Mouse (Mus musculus): ENCODE results near the gene Pfkfb2.
A peak's percentile ranks its signal among the peaks of the same experiment; 100 is the strongest.

Pfkfb2 gene

DNA sequence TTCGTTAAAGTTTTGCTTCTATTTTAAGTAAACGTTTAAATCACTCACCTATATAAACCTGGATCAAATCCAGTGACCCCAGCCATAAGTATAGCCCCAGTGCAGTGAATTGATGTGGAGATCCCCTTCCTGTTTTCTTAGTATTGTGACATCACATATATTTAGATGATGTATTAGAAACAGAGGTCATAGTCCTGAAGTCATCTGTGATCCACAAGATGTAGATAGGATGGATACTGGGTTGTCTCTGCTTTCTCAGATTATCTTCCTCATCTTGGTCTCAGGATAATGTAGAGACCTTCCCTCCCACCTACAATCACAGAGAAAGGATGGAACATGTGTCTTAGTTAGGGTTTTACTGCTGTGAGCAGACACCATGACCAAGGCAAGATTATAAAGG is at the start of gene Pfkfb2:
Gene Pfkfb2, minus strand, starts transcription at position 101 of the 400 bp plus-strand sequence.
- no peak for DNase-seq (ENCODE audit: low read depth, low spot score)
- H3K27me3 ChIP-seq (ENCODE audit: control insufficient read depth, insufficient read depth, low read length, poor library complexity, severe bottlenecking), result no peaks in the 10 kb centered on the region
- no peaks in the 10 kb centered on the region for H3K36me3 ChIP-seq (ENCODE audit: control insufficient read depth, insufficient read depth, low read length, poor library complexity, severe bottlenecking)

DNA sequence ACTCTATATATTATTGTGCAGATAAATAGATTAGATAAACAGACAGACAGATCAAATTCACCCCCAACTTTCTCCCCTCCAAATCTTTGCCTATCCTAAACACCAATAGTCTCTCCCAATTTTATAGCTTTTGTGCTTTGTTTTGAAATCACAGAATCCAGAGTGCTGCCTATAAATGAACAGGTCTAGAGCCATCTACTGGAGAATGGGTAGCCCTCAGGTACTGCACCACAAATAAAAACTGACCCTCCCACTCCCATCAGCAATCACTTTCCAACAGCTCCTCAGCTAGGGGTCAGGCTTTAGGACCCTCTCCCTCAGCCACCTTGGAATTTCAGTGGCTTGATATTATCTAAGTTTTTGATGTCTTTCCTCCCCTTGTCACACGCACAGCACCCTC is 47.6 kb upstream of the Pfkfb2 start:
- Histone ChIP-seq H3K36me3 (ENCODE audit: control insufficient read depth, insufficient read depth, low read length, poor library complexity, severe bottlenecking) (no peaks in the 10 kb centered on the region), H3K27me3 (ENCODE audit: control insufficient read depth, insufficient read depth, low read length, poor library complexity, severe bottlenecking) (no peaks in the 10 kb centered on the region)
- DNase-seq (ENCODE audit: low read depth, low spot score), result peak; percentile 16

DNA sequence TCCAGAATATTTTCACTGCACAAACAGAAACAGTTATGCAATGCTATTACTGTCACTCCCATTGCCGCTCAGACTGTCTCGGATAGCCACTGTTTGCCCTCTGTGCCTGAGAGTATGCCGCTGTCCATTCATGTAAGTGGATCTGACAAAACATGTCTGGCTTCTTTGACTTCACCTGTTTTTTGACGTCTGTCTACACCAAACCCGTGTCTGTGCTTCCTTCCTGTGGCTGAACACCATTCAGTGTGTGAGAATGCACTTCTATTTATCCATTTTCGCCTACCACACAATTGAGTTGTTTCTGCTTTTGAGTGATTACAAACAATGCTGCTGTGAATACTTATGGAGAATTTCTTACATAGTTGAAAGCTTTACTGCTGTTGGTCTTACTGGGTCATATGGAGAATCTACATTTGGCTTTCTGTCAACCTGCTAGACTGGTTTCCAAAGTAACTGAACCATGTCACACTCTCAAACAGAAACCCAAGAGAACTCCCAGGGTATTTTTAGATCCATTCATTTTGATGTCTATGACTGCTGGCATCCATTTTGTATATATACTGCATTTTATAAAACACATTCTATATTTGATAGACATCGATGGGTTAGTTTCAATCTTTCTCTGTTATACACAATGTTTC is 46.8 kb upstream of the Pfkfb2 start:
- no peaks in the 10 kb centered on the region for H3K36me3 ChIP-seq (ENCODE audit: control insufficient read depth, insufficient read depth, low read length, poor library complexity, severe bottlenecking)
- no peaks in the 10 kb centered on the region for H3K27me3 ChIP-seq (ENCODE audit: control insufficient read depth, insufficient read depth, low read length, poor library complexity, severe bottlenecking)
- peak; percentile 44 for DNase-seq (ENCODE audit: low read depth, low spot score)

DNA sequence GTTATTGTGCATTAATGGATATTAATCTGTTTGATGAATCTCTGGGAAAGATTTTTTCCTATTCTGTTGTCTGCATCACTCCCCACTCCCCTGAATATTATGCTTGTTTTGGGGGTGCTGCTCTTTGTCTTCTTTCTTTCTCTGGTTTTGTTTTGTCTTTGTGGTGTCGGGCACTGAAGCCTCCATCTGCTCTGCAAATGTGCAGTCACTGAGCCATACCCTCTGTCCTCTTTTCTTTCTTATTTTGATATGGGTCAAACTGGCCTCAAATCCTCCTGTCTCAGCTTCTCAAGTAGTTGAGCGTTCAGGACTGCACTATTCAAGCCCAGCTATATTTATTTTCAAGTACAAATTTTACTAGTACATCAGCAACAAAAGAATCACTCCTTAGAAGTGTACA is 46.2 kb upstream of the Pfkfb2 start:
- DNase-seq (ENCODE audit: low read depth, low spot score), result no peak
- Histone ChIP-seq H3K36me3 (ENCODE audit: control insufficient read depth, insufficient read depth, low read length, poor library complexity, severe bottlenecking) (no peaks in the 10 kb centered on the region), H3K27me3 (ENCODE audit: control insufficient read depth, insufficient read depth, low read length, poor library complexity, severe bottlenecking) (no peaks in the 10 kb centered on the region)

DNA sequence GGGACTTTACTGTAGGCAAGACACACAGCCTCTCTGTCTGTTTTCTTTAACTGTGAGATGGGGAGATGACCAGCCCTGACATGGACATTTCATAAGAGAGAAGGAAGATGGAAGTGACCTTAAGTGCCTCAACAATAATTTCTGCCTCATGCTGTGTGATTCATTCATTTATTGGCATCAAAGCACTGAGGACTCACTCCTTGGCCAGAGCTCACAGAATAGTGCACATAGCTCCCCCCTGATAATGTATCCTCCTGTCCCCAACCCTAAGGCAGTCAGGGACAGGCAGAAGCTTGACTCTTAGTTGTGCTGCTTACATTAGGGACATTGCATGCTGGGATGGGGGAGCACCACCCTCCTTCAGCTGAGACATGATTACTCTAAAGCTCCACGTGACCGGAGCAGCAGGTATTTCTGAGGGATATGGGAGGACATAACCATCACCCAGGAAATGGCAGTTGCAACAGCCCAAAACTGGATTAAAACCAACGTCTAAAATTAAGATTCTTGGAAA is 42.0 kb upstream of the Pfkfb2 start:
- no peaks in the 10 kb centered on the region for H3K36me3 ChIP-seq (ENCODE audit: control insufficient read depth, insufficient read depth, low read length, poor library complexity, severe bottlenecking)
- H3K27me3 ChIP-seq (ENCODE audit: control insufficient read depth, insufficient read depth, low read length, poor library complexity, severe bottlenecking), result no peaks in the 10 kb centered on the region
- no peak for DNase-seq (ENCODE audit: low read depth, low spot score)

DNA sequence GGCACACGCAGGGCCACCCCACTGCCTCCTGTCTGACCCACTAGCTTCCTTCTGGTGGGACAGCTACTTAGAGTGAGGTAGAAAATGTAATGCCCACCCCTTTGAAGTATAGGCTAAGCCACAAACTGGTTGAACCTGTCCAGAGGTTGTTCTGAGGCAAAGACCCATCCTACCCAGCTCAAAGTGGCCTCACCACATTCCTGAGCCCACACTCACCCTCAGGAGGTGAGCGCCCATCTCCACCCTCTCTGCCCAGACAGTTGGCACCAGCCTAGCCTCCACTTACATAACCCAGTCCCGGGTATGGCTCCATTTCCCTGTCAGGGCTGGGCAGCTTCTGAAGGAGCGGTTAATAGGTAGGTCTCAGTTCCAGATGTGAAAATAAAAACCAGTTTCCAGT is 41.4 kb upstream of the Pfkfb2 start:
- DNase-seq (ENCODE audit: low read depth, low spot score), result no peak
- no peaks in the 10 kb centered on the region for H3K36me3 ChIP-seq (ENCODE audit: control insufficient read depth, insufficient read depth, low read length, poor library complexity, severe bottlenecking)
- no peaks in the 10 kb centered on the region for H3K27me3 ChIP-seq (ENCODE audit: control insufficient read depth, insufficient read depth, low read length, poor library complexity, severe bottlenecking)

DNA sequence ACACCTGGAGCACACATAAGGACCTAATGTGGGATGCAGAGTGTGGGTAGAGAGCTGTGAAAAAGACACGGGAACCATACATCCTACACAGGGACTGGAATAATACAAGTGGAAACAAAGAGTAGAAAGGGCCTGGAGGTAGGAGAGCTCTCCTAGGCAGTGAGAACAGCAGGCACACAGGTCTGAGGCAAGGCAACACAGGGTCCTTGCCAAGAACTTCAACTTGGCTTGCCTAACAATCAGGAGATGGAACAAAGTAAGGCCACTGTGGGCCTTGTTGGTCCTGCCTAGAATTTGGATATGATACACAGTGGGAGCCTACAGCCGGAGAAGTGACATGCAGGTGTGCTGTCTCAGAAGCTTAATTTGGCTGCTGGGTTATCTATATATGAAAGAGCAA is 40.9 kb upstream of the Pfkfb2 start:
- Histone ChIP-seq H3K27me3 (ENCODE audit: control insufficient read depth, insufficient read depth, low read length, poor library complexity, severe bottlenecking) (no peaks in the 10 kb centered on the region), H3K36me3 (ENCODE audit: control insufficient read depth, insufficient read depth, low read length, poor library complexity, severe bottlenecking) (no peaks in the 10 kb centered on the region)
- no peak for DNase-seq (ENCODE audit: low read depth, low spot score)

DNA sequence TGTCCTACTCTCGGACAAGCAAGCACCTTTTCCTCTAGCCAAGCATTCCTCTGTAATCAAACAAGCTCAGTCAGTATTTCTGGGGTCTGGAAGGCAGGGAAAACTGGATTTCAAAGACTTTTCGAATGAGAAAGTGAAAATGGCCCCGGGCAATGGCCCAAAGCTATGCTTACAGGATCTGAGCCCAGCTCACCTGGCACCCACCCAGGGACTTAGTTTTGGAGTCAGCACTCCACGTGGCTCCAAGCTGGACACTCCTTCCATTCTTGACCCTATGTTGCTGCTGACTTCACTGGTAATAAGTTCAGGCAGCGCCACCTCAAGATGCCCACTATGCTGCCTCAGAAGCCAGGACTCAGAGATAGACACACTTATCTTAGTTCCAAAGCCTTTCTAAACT is 38.0 kb upstream of the Pfkfb2 start:
- no peak for DNase-seq (ENCODE audit: low read depth, low spot score)
- Histone ChIP-seq H3K27me3 (ENCODE audit: control insufficient read depth, insufficient read depth, low read length, poor library complexity, severe bottlenecking) (no peaks in the 10 kb centered on the region), H3K36me3 (ENCODE audit: control insufficient read depth, insufficient read depth, low read length, poor library complexity, severe bottlenecking) (no peaks in the 10 kb centered on the region)

DNA sequence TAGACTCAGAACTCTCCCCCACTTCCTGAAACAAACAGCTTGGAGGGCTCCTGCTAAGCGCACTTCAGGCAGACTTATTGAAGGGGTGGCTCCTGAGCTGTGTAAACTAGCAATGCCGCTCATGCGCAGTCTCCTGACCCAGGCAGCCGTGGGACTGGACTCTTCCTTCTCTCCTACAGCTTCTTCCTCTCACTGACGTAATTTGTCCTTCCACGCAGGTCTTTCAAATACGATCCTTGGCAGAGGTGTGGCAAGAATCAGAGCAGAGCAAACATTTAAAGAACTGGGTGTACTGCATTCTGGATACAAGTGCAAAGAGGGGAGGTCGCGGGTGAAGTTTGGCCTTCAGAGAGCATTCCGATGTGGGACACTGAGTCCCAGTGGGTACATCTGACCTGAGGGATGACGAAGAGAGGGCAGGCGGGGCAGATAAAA is 35.0 kb upstream of the Pfkfb2 start:
- no peak for DNase-seq (ENCODE audit: low read depth, low spot score)
- no peaks in the 10 kb centered on the region for H3K27me3 ChIP-seq (ENCODE audit: control insufficient read depth, insufficient read depth, low read length, poor library complexity, severe bottlenecking)
- no peaks in the 10 kb centered on the region for H3K36me3 ChIP-seq (ENCODE audit: control insufficient read depth, insufficient read depth, low read length, poor library complexity, severe bottlenecking)

DNA sequence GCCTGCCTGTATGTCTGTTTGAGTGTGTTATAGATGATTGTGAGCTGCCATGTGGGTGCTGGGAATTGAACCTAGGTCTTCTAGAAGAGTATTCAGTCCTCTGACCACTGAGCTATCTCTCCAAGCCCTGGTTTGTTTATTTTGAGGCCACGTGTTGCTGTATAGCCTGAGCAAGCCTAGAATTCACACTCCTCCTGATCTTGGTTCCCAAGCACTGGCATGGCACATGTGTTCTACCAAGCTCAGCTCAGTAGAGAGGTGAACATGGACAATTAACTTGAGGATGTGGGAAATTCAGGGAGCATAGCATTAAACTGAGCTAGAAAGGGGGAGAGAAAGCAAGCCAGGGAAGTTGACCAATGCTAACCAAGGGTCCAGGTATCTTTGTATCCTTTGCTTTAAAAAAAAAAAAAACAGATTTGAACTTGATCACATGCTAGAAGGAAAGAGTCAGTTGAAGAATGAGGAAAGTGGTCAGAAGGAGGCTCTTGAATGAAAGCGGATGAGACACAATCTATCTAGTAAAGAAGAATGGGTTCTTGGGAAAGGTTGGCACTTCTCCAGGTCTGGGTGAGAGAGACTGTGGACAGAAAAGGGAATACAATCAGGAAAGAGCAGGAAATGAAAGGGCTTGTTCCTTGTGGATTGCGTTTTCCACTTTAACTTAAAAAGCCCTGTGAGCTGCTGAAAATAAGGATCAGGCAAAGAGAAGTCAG is 33.1 kb upstream of the Pfkfb2 start:
- DNase-seq (ENCODE audit: low read depth, low spot score), result no peak

DNA sequence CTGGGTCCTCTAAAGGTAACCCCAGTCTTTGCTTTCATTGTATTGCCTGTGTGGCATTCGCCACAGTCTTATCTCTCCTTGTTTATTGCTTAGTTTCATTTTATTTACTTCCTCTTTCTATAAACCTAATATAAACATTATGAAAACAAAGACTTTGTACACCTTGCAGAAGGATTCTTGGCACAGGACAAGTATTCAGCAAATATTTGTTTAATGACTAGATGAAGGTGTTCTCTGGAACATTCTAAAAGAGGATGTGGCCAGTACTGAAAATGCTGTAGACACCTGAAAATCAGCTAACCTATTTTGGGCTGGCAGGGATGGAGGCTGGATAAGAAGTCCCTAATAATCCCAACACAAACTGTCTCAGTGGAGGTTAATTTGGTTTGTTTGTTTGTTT is 32.5 kb upstream of the Pfkfb2 start:
- H3K36me3 ChIP-seq (ENCODE audit: control insufficient read depth, insufficient read depth, low read length, poor library complexity, severe bottlenecking), result no peaks in the 10 kb centered on the region
- H3K27me3 ChIP-seq (ENCODE audit: control insufficient read depth, insufficient read depth, low read length, poor library complexity, severe bottlenecking), result no peaks in the 10 kb centered on the region
- DNase-seq (ENCODE audit: low read depth, low spot score), result no peak

More for the DNA sequence above, 33.1 kb upstream of the Pfkfb2 start:
- Histone ChIP-seq H3K36me3 (ENCODE audit: control insufficient read depth, insufficient read depth, low read length, poor library complexity, severe bottlenecking) (no peaks in the 10 kb centered on the region), H3K27me3 (ENCODE audit: control insufficient read depth, insufficient read depth, low read length, poor library complexity, severe bottlenecking) (no peaks in the 10 kb centered on the region)

DNA sequence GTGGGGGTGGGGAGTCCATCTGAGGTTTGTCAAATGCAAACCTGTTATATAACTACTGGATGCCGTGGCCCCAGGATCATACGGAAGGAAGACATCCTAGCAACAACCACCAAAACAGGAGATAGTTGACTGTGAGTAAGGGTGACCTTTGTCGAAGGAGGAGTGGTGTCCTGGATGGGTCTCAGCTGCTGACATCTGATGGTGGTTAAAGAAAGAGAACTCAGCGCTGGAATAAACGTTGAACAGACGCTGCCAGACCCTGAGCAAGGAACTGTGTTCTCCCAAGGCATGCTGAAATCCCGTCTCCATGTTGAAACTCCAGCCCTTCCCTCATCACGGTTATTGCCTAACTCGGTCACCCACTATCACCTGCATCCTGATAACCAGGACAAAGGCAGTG is 30.6 kb upstream of the Pfkfb2 start:
- no peaks in the 10 kb centered on the region for H3K27me3 ChIP-seq (ENCODE audit: control insufficient read depth, insufficient read depth, low read length, poor library complexity, severe bottlenecking)
- DNase-seq (ENCODE audit: low read depth, low spot score), result no peak
- H3K36me3 ChIP-seq (ENCODE audit: control insufficient read depth, insufficient read depth, low read length, poor library complexity, severe bottlenecking), result no peaks in the 10 kb centered on the region

DNA sequence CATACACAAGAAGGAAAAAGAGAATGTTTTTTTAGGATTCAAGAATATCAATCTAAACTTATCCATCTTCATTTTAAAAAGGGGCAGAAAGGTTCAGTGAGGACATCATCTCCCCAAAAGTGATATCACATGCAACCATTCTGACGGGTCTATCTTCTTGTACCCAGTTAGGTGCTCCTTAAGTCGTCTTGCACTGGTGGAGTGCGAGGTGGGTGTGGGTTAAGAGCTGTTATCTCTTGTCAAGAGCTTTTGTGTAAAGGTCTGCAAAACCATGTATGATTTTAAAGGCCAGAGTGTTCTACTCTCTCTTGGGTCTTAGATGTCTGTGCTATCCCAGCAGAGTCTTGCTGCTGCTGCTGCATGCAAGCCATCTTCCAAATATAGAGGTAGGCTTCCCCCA is 17.8 kb upstream of the Pfkfb2 start:
- Histone ChIP-seq H3K27me3 (ENCODE audit: control insufficient read depth, insufficient read depth, low read length, poor library complexity, severe bottlenecking) (no peaks in the 10 kb centered on the region), H3K36me3 (ENCODE audit: control insufficient read depth, insufficient read depth, low read length, poor library complexity, severe bottlenecking) (no peaks in the 10 kb centered on the region)
- no peak for DNase-seq (ENCODE audit: low read depth, low spot score)

DNA sequence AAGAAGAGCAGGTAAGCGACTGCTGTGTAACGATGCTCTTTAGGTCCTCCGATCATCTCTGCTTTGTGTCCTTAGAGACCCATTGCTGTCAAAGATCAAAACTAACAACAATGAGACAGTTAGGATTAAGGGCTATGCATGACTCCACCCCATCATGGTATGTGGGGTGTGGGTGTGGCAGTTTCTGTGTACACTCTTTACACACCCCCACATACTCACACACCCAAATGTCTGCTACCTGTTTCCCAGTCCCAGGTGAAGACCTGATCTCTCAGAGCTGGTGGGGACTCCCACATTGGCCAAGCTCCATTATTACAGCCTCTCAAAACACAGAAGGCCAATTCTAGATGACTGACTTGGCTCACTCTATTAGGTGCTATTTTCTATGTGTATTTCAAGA is 16.5 kb upstream of the Pfkfb2 start:
- DNase-seq (ENCODE audit: low read depth, low spot score), result no peak

DNA sequence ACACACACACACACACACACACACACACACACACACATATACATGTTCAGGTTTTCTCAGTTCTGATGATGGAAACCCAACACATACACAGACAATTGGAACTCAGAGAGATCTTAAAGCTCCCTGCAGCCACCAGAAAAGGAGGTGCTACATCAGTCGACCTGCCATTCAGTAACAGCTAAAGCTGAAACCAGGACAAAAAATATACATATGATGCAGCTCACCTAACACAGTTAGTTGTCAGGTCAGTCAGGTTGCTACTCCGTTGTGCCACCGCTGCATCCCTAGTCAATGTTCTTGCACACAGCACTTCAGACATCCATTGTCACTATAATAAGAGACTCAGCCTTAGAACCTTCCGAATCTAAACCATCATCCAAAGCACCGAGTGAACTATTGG is 15.9 kb upstream of the Pfkfb2 start:
- no peaks in the 10 kb centered on the region for H3K36me3 ChIP-seq (ENCODE audit: control insufficient read depth, insufficient read depth, low read length, poor library complexity, severe bottlenecking)
- DNase-seq (ENCODE audit: low read depth, low spot score), result no peak
- H3K27me3 ChIP-seq (ENCODE audit: control insufficient read depth, insufficient read depth, low read length, poor library complexity, severe bottlenecking), result no peaks in the 10 kb centered on the region

More for the DNA sequence above, 16.5 kb upstream of the Pfkfb2 start:
- Histone ChIP-seq H3K27me3 (ENCODE audit: control insufficient read depth, insufficient read depth, low read length, poor library complexity, severe bottlenecking) (no peaks in the 10 kb centered on the region), H3K36me3 (ENCODE audit: control insufficient read depth, insufficient read depth, low read length, poor library complexity, severe bottlenecking) (no peaks in the 10 kb centered on the region)
